Mouse (Mus musculus): ENCODE data around the gene Calm3. TPM values are rescaled to one million over a fixed set of nuclear protein-coding genes. Genes with fewer than 3 reads are reported as not detected.

Calm3 gene
- polyA plus RNA-seq, 1 experiment = 376 TPM

- WGBS = 7% methylated on average over 22 of the region's 22 CpGs
- Histone ChIP-seq H3K4me3 (replicated peaks; ENCODE audit: control insufficient read depth, low read depth, low read length) (peak overlapping the region; percentile 37), H3K27ac (ENCODE audit: control insufficient read depth, insufficient read depth, low read depth, low read length, poor library complexity) (no peak overlapping the region; the same call in 1 of the 2 replicates), H3K4me1 (ENCODE audit: control insufficient read depth, insufficient read depth, low read length) (no peaks in the 10 kb centered on the region; the same call in 1 of the 2 replicates)
- no peak for TF ChIP-seq POLR2A (IDR thresholded peaks at IDR 0.05; ENCODE audit: borderline replicate concordance, control insufficient read depth, low read depth, low read length)
- TF ChIP-seq CTCF (IDR thresholded peaks at IDR 0.05; ENCODE audit: control insufficient read depth, insufficient read depth, low read length) = no peak
Measured at GRCm38 (mm10) chr7:16944808-16945315, 20.9 kb upstream of the Calm3 start.

GRCm38 (mm10) chr7:16944061-16944807, 20.3 kb upstream of the Calm3 start, which contains the start of gene Pnmal2:
Gene Pnmal2, plus strand, starts transcription at chr7:16944682.
- Histone ChIP-seq H3K4me1 (ENCODE audit: control insufficient read depth, insufficient read depth, low read length) (no peaks in the 10 kb centered on the region; the same call in 1 of the 2 replicates), H3K27ac (ENCODE audit: control insufficient read depth, insufficient read depth, low read depth, low read length, poor library complexity) (no peak within 1 kb of the TSS; the same call in 1 of the 2 replicates), H3K4me3 (replicated peaks; ENCODE audit: control insufficient read depth, low read depth, low read length) (peak within 1 kb of the TSS; percentile 37)
- TF ChIP-seq CTCF (IDR thresholded peaks at IDR 0.05; ENCODE audit: control insufficient read depth, insufficient read depth, low read length) = no peak
- TF ChIP-seq POLR2A (IDR thresholded peaks at IDR 0.05; ENCODE audit: borderline replicate concordance, control insufficient read depth, low read depth, low read length) = no peak
- WGBS = 24% methylated on average over 36 of the region's 36 CpGs

- Histone ChIP-seq H3K27ac (ENCODE audit: control insufficient read depth, insufficient read depth, low read depth, low read length, poor library complexity) (no peak overlapping the region), H3K4me3 (replicated peaks; ENCODE audit: control insufficient read depth, low read depth, low read length) (no peak overlapping the region), H3K4me1 (ENCODE audit: control insufficient read depth, insufficient read depth, low read length) (no peaks in the 10 kb centered on the region; the same call in 1 of the 2 replicates)
- 44% methylated on average over 4 of the region's 4 CpGs for WGBS
- no peak for TF ChIP-seq CTCF (IDR thresholded peaks at IDR 0.05; ENCODE audit: control insufficient read depth, insufficient read depth, low read length)
- no peak for TF ChIP-seq POLR2A (IDR thresholded peaks at IDR 0.05; ENCODE audit: borderline replicate concordance, control insufficient read depth, low read depth, low read length)
Measured at GRCm38 (mm10) chr7:16942861-16943260, 18.9 kb upstream of the Calm3 start.

GRCm38 (mm10) chr7:16940292-16940691, 16.4 kb upstream of the Calm3 start:
- WGBS = 72% methylated on average over 7 of the region's 7 CpGs
- Histone ChIP-seq H3K4me1 (ENCODE audit: control insufficient read depth, insufficient read depth, low read length) (no peaks in the 10 kb centered on the region), H3K4me3 (replicated peaks; ENCODE audit: control insufficient read depth, low read depth, low read length) (no peak overlapping the region), H3K27ac (ENCODE audit: control insufficient read depth, insufficient read depth, low read depth, low read length, poor library complexity) (no peak overlapping the region)
- TF ChIP-seq CTCF (IDR thresholded peaks at IDR 0.05; ENCODE audit: control insufficient read depth, insufficient read depth, low read length) = no peak
- TF ChIP-seq POLR2A (IDR thresholded peaks at IDR 0.05; ENCODE audit: borderline replicate concordance, control insufficient read depth, low read depth, low read length) = no peak

- Histone ChIP-seq H3K4me3 (replicated peaks; ENCODE audit: control insufficient read depth, low read depth, low read length) (no peak overlapping the region), H3K27ac (ENCODE audit: control insufficient read depth, insufficient read depth, low read depth, low read length, poor library complexity) (no peak overlapping the region), H3K4me1 (ENCODE audit: control insufficient read depth, insufficient read depth, low read length) (no peaks in the 10 kb centered on the region)
- WGBS = 73% methylated on average over 17 of the region's 17 CpGs
- TF ChIP-seq POLR2A (IDR thresholded peaks at IDR 0.05; ENCODE audit: borderline replicate concordance, control insufficient read depth, low read depth, low read length) = no peak
- TF ChIP-seq CTCF (IDR thresholded peaks at IDR 0.05; ENCODE audit: control insufficient read depth, insufficient read depth, low read length) = no peak
Measured at GRCm38 (mm10) chr7:16938117-16938791, 14.3 kb upstream of the Calm3 start.

- 42% methylated on average over 4 of the region's 4 CpGs for WGBS
- H3K4me1 ChIP-seq (ENCODE audit: control insufficient read depth, insufficient read depth, low read length) = no peaks in the 10 kb centered on the region
- H3K4me3 ChIP-seq (replicated peaks; ENCODE audit: control insufficient read depth, low read depth, low read length) = no peak overlapping the region
- no peak overlapping the region for H3K27ac ChIP-seq (ENCODE audit: control insufficient read depth, insufficient read depth, low read depth, low read length, poor library complexity)
- TF ChIP-seq CTCF (IDR thresholded peaks at IDR 0.05; ENCODE audit: control insufficient read depth, insufficient read depth, low read length) (peak; percentile 50; the same call in 1 of the 2 replicates), POLR2A (IDR thresholded peaks at IDR 0.05; ENCODE audit: borderline replicate concordance, control insufficient read depth, low read depth, low read length) (no peak)
Measured at GRCm38 (mm10) chr7:16937312-16937711, 13.4 kb upstream of the Calm3 start.

- Histone ChIP-seq H3K4me1 (ENCODE audit: control insufficient read depth, insufficient read depth, low read length) (no peaks in the 10 kb centered on the region), H3K4me3 (replicated peaks; ENCODE audit: control insufficient read depth, low read depth, low read length) (no peak overlapping the region), H3K27ac (ENCODE audit: control insufficient read depth, insufficient read depth, low read depth, low read length, poor library complexity) (no peak overlapping the region)
- WGBS = 39% methylated on average over 14 of the region's 14 CpGs
- TF ChIP-seq POLR2A (IDR thresholded peaks at IDR 0.05; ENCODE audit: borderline replicate concordance, control insufficient read depth, low read depth, low read length) (no peak), CTCF (IDR thresholded peaks at IDR 0.05; ENCODE audit: control insufficient read depth, insufficient read depth, low read length) (peak; percentile 24; the same call in 1 of the 2 replicates)
Measured at GRCm38 (mm10) chr7:16932704-16933577, 9.0 kb upstream of the Calm3 start.
